Mouse (Mus musculus) central nervous system, embryonic 18 days (tissue): ENCODE data around the gene Slc25a30. TPM values are rescaled to one million over a fixed set of nuclear protein-coding genes. Genes with fewer than 3 reads are reported as not detected.

ENCODE experiments used
- polyA plus RNA-seq: library from polyadenylated mRNA; depleted of rRNA; stranded (reverse); fragments of >200 nt; gene quantifications from 2 replicates; pipeline ENCODE4 v1.2.3, GENCODE M21; 2012; rRNA removed

The Slc25a30 gene
- 14.0 and 15.6 TPM in 2 replicates for polyA plus RNA-seq

GRCm38 (mm10) chr14:75786868-75787793 lies at the start of gene Slc25a30:
Gene Slc25a30 (minus strand): TSS chr14:75787037.

DNA sequence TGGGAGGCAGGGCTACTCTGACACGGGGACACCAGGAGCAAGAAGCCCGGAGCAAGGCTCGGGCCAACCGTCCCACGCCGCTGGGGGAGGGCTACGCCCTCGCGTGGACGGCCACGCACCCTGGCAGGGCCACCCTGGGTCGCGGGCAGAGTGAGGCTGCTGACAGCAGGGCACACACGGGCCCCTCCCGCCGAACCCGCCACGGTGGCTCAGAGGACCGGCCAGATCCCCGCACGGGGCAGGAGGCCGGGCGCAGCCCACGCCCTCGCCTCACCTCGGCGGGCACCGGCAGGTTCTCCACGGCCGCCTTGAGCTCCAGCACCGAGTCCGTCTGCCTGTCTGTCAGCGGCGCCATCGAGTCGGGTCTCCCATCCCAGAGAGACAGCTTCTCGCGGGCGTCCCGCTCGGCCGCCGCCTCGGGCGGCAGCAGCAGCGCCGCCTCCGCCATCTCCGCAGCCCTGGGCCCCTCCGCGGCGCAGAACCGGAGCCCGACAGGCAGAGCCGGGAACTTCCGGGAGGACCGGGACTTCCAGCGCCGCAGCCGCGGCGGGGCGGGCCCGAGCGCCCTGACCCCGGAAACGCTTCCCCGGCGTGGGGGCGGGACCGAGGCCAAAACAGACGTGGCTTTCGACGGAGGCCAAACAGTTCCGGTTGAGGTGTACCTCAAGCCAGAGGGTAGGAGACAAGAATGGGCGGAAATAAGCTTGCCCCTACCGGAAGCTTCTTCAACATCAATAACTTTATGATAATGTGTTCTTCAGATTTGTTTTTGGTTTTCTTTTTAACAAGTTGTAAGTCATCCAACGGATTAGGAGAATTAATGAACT lies 32.6 kb downstream of the Slc25a30 start, which contains the start of gene Cog3:
Gene Cog3 (minus strand): TSS at position 527 of the 827 bp plus-strand sequence.

Other genes with a start within 250 kb of the Slc25a30 start
- not detected in 2 replicates for gene Spert, start 193.9 kb downstream of the Slc25a30 start, polyA plus RNA-seq
- gene Erich6b, start 144.8 kb downstream of the Slc25a30 start, polyA plus RNA-seq = not detected in 2 replicates
- gene Cog3, start 32.5 kb downstream of the Slc25a30 start, polyA plus RNA-seq = 25.7 and 27.2 TPM in 2 replicates
- gene Tpt1, start 58.1 kb upstream of the Slc25a30 start, polyA plus RNA-seq = 1,677 and 1,692 TPM in 2 replicates
- 9.4 and 9.5 TPM in 2 replicates for gene Kctd4, start 168.0 kb upstream of the Slc25a30 start, polyA plus RNA-seq
- 29.2 and 30.4 TPM in 2 replicates for gene Gtf2f2, start 223.8 kb upstream of the Slc25a30 start, polyA plus RNA-seq